Mouse (Mus musculus): ENCODE data around the gene Zmym6. TPM values are rescaled to one million over a fixed set of nuclear protein-coding genes. Genes with fewer than 3 reads are reported as not detected.

Gene Zmym6
- total RNA-seq (2021), result 10 to 100 TPM in 1 of 2 experiments, 1 to 10 TPM in 1; 9.0 to 11.9 TPM
- 4.9 and 8.4 TPM in 2 replicates for polyA plus RNA-seq (2012; rRNA removed)
- long read RNA-seq, full-length matches to known transcripts, result 1 of 7 reads
- long read RNA-seq, partial matches to known transcripts, result 1 of 7 reads
- long read RNA-seq, other reads (novel, unspliced or antisense), result 5 of 7 reads

DNA sequence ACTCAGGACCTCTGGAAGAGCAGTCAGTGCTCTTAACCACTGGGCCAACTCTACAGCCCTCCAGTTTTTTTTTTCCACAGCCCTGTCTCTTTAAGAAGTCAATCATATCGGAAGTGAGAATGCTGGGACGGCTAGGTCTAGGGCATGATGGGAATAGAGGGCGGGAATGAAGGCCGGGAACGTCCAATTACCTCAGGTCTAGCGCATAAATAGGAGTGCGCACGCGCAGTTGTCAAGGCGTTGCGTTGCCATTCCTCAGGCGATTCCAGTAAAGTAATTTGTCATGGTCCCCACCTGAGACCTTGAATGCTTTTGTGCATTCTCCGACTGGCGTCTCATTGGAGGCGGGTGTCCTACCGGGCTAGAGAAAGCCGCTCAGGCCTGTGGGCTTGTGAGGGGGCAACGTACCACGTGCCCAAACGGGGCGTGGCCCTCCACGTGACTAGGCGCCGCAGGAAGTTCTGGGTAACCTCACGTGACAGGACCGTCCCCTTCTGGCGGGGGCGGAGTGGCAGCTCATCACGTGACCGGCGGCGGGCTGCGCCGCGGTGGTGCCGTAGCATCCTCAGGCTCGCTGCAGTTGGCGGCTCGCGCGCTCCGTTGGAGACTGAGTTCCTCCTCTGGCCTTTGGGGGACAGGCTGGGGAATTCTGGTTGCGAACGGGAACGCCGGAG lies at the start of gene Zmym6:
Zmym6 (plus strand) TSS at position 509 of the 674 bp plus-strand sequence.
- DNase-seq, result peak; percentile 95 to 96
- TF ChIP-seq POLR2A (IDR thresholded peaks at IDR 0.05; ENCODE audit: insufficient read depth, low read depth, low read length), result peak; percentile 89
- TF ChIP-seq EP300 (IDR thresholded peaks at IDR 0.05; ENCODE audit: insufficient read depth, low read depth, low read length), result peak; percentile 75
- TF ChIP-seq CTCF (IDR thresholded peaks at IDR 0.05), result 0 out of 2 replicates have a peak, but pooled peaks have one; percentile 8
- Histone ChIP-seq H3K27me3 (ENCODE audit: control insufficient read depth, insufficient read depth, low read length) (no peaks in the 10 kb centered on the region), H3K9ac (ENCODE audit: low read depth, low read length) (peak within 1 kb of the TSS; percentile 81), H3K4me3 (peak within 1 kb of the TSS; percentile 59), H3K27ac (peak within 1 kb of the TSS; percentile 86), H3K4me1 (ENCODE audit: control insufficient read depth, insufficient read depth, low read length) (peaks cover 4% of the 10 kb centered on the region), H3K79me2 (replicated peaks; ENCODE audit: control insufficient read depth, insufficient read depth, low read length) (no peaks in the 10 kb centered on the region), H3K36me3 (ENCODE audit: control insufficient read depth, insufficient read depth, low read length) (no peaks in the 10 kb centered on the region)
- intact Hi-C loops (cut with DNase I), result loop anchor here (5.0 kb wide), 2 partner anchors 110 to 165 kb away; partner anchors contain the start of genes Smim12 and Zmym4
- under 1% methylated on average over 46 of the region's 46 CpGs for WGBS

DNA sequence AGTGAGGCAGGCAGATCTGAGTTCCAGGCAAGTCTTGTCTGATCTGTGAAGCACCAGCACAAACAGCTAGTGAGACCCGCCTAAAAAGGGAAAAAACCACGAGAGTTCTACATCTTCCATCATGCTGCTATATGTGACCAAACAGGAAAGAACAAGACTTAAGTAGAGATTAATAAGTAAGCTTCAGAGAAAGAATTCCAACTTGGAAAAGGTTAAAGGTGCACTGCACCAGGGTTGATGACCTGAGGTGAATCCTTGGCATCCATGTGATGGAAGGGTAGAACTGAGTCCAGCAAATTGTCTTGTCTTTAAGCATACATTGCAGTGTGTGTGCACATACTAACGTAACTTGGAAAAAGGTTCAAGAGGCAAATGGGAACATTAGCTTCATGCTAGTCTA lies 40.0 kb upstream of the Zmym6 start:
- no peak overlapping the region for H3K27ac ChIP-seq
- WGBS, result 87% methylated on average over 3 of the region's 3 CpGs
- no peak overlapping the region for H3K4me3 ChIP-seq
- H3K79me2 ChIP-seq (replicated peaks; ENCODE audit: control insufficient read depth, insufficient read depth, low read length), result no peaks in the 10 kb centered on the region; the same call in 1 of the 2 replicates
- no peaks in the 10 kb centered on the region for H3K27me3 ChIP-seq (ENCODE audit: control insufficient read depth, insufficient read depth, low read length)
- intact Hi-C loops (cut with DNase I), result no loop called here
- H3K4me1 ChIP-seq (ENCODE audit: control insufficient read depth, insufficient read depth, low read length), result peaks cover 1% of the 10 kb centered on the region
- 0 out of 2 replicates have a peak, but pooled peaks have one; percentile 8 for TF ChIP-seq POLR2A (IDR thresholded peaks at IDR 0.05; ENCODE audit: insufficient read depth, low read depth, low read length)
- no peak for TF ChIP-seq CTCF (IDR thresholded peaks at IDR 0.05)
- no peak for TF ChIP-seq EP300 (IDR thresholded peaks at IDR 0.05; ENCODE audit: insufficient read depth, low read depth, low read length)
- DNase-seq, result no peak
- no peak overlapping the region for H3K9ac ChIP-seq (ENCODE audit: low read depth, low read length)
- H3K36me3 ChIP-seq (ENCODE audit: control insufficient read depth, insufficient read depth, low read length), result peaks cover 42% of the 10 kb centered on the region

DNA sequence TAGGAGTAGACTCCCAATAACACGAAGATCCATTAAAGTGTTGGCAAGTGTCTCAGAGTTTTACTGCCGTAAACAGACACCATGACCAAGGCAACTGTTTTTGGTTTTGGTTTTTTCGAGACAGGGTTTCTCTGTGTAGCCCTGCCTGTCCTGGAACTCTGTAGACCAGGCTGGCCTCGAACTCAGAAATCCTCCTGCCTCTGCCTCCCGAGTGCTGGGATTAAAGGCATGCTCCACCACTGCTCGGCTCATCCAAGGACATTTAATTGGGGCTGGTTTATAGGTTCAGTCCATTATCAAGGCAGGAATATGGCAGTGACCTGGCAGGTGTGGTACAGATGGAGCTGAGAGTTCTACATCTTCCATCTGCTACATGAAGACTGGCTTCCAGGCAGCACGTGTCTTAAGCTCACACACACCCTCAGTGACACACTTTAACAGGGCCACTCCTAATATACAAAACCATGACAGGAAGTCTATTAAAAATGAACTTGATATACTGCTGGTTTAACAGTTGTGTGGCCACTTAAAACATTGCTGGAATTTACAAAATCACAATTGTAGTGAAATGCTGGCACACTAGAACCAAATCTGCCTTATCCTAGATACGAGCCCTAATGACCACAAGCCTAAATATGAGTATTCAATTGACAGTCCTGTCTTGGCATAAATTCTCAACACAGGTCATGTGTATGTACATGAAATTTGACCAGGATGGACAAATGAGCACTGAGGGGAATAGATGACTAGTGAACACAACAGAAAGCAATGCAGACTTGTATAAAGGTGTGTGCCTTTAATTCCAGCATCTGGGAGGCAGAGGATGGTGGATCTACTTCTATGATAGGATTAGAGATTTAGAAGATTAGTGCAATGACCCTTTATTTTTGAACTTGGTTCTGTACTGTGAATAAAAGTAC lies 39.0 kb upstream of the Zmym6 start:
- intact Hi-C loops (cut with DNase I), result no loop called here
- WGBS, result 76% methylated on average over 8 of the region's 8 CpGs
- no peak overlapping the region for H3K9ac ChIP-seq (ENCODE audit: low read depth, low read length)
- no peak overlapping the region for H3K4me3 ChIP-seq
- no peak for DNase-seq
- peaks cover 35% of the 10 kb centered on the region for H3K36me3 ChIP-seq (ENCODE audit: control insufficient read depth, insufficient read depth, low read length)
- H3K79me2 ChIP-seq (replicated peaks; ENCODE audit: control insufficient read depth, insufficient read depth, low read length), result no peaks in the 10 kb centered on the region
- TF ChIP-seq POLR2A (IDR thresholded peaks at IDR 0.05; ENCODE audit: insufficient read depth, low read depth, low read length) (no peak), EP300 (IDR thresholded peaks at IDR 0.05; ENCODE audit: insufficient read depth, low read depth, low read length) (no peak), CTCF (IDR thresholded peaks at IDR 0.05) (no peak)
- no peaks in the 10 kb centered on the region for H3K27me3 ChIP-seq (ENCODE audit: control insufficient read depth, insufficient read depth, low read length)
- no peak overlapping the region for H3K27ac ChIP-seq
- peaks cover 1% of the 10 kb centered on the region for H3K4me1 ChIP-seq (ENCODE audit: control insufficient read depth, insufficient read depth, low read length)

DNA sequence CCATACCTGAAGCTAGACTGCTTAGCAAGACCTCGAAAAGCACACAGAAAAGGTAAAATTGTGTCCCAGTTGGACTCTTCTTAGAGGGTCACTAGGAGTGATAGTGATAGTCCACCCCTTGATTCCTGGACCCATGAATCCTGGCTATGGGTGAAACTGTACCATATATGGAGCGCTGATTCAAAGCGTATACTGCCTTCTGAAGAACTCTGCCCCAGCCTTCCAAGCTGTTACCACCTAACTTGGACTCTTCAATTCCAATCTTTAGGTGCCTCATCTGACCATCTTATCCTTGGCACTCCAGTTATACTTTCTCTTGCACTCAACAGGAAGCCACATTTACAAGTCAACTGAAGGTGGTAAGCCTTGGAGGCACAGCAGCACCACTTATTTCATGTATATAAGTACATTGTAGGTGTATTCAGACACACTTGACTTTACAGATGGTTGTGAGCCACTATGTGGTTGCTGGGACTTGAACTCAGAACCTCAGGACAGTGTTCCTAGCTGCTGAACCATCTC lies 38.3 kb upstream of the Zmym6 start:
- TF ChIP-seq EP300 (IDR thresholded peaks at IDR 0.05; ENCODE audit: insufficient read depth, low read depth, low read length) (no peak), POLR2A (IDR thresholded peaks at IDR 0.05; ENCODE audit: insufficient read depth, low read depth, low read length) (0 out of 2 replicates have a peak, but pooled peaks have one; percentile 9), CTCF (IDR thresholded peaks at IDR 0.05) (no peak)
- 90% methylated on average over 3 of the region's 3 CpGs for WGBS
- no peak overlapping the region for H3K27ac ChIP-seq
- H3K9ac ChIP-seq (ENCODE audit: low read depth, low read length), result no peak overlapping the region
- peaks cover 28% of the 10 kb centered on the region for H3K36me3 ChIP-seq (ENCODE audit: control insufficient read depth, insufficient read depth, low read length)
- intact Hi-C loops (cut with DNase I), result no loop called here
- peaks cover 1% of the 10 kb centered on the region for H3K4me1 ChIP-seq (ENCODE audit: control insufficient read depth, insufficient read depth, low read length)
- no peak overlapping the region for H3K4me3 ChIP-seq
- no peaks in the 10 kb centered on the region for H3K27me3 ChIP-seq (ENCODE audit: control insufficient read depth, insufficient read depth, low read length)
- no peak for DNase-seq
- no peaks in the 10 kb centered on the region for H3K79me2 ChIP-seq (replicated peaks; ENCODE audit: control insufficient read depth, insufficient read depth, low read length)

DNA sequence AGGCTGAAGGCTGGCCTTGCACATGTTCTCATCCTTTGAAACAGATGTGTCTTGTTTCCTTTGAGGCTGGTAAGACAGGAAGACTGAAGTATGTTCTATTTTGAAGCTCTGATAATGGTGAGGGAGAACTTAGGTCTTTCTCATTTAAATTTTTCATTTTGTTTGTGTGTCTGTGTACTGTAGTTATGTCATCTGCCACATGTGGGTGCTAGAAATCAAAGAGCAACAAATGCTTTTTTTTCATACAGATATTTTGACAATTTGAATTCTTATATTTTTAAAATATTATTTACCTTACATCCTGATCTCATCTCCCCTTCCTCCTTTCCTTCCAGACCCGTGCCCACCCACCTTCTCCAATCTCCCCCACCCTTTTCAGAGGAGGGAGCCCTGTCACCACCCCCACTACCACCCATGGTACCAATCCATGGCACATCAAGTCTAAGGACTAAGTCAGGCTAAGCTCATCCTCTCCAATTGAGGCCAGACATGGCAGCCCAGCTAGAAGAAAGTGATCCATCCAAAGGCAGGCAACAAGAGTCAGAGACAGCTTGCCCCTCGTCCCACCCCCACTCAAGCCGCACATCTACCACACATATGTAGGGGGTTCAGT lies 37.2 kb upstream of the Zmym6 start:
- Histone ChIP-seq H3K79me2 (replicated peaks; ENCODE audit: control insufficient read depth, insufficient read depth, low read length) (no peaks in the 10 kb centered on the region), H3K4me1 (ENCODE audit: control insufficient read depth, insufficient read depth, low read length) (no peaks in the 10 kb centered on the region), H3K9ac (ENCODE audit: low read depth, low read length) (no peak overlapping the region), H3K4me3 (no peak overlapping the region), H3K27me3 (ENCODE audit: control insufficient read depth, insufficient read depth, low read length) (no peaks in the 10 kb centered on the region), H3K27ac (no peak overlapping the region), H3K36me3 (ENCODE audit: control insufficient read depth, insufficient read depth, low read length) (peaks cover 20% of the 10 kb centered on the region)
- intact Hi-C loops (cut with DNase I), result no loop called here
- TF ChIP-seq CTCF (IDR thresholded peaks at IDR 0.05) (peak; percentile 36), POLR2A (IDR thresholded peaks at IDR 0.05; ENCODE audit: insufficient read depth, low read depth, low read length) (no peak)
- DNase-seq, result no peak
- 78% methylated on average over 3 of the region's 3 CpGs for WGBS
